Mouse (Mus musculus) lung, embryonic 14.5 days (tissue): Measurements from ENCODE around the gene Ubac1. TPM values are rescaled to one million over a fixed set of nuclear protein-coding genes. Genes with fewer than 3 reads are reported as not detected.
A peak's percentile ranks its signal among the peaks of the same experiment; 100 is the strongest.

Experiments used
- ATAC-seq: fragments of 200-750 bp; cut with Nextera tagmentation; 2 replicates; pipeline ENCODE4 v1.8.0; 2017; ENCODE audit warnings: mild to moderate bottlenecking, moderate TSS enrichment, moderate library complexity; ENCODE audit not compliant: insufficient read depth
- DNase-seq: peaks from one replicate; pipeline ENCODE4 v3.0.0-alpha.2; 2015
- H3K27ac ChIP-seq: fragments of 300-500 bp; sonication (generic); 2 replicates; pipeline ENCODE4 v1.5.1; 2014; ENCODE audit warnings: low read depth, mild to moderate bottlenecking, moderate library complexity
- H3K27me3 ChIP-seq: fragments of 300-500 bp; sonication (generic); 2 replicates; pipeline ENCODE4 v1.6.1; 2014; ENCODE audit warnings: low read length, control low read depth; ENCODE audit not compliant: insufficient read depth
- H3K36me3 ChIP-seq: fragments of 300-500 bp; sonication (generic); 2 replicates; pipeline ENCODE4 v1.6.1; 2014; ENCODE audit warnings: control low read depth; ENCODE audit not compliant: insufficient read depth
- H3K4me1 ChIP-seq: fragments of 300-500 bp; sonication (generic); 2 replicates; pipeline ENCODE4 v1.6.1; 2014; ENCODE audit warnings: antibody characterized with exemption, control low read depth; ENCODE audit not compliant: insufficient read depth
- H3K4me2 ChIP-seq: fragments of 300-500 bp; sonication (generic); 2 replicates; pipeline ENCODE4 v1.6.1; 2014; ENCODE audit warnings: mild to moderate bottlenecking
- H3K4me3 ChIP-seq: fragments of 300-500 bp; sonication (generic); 2 replicates; pipeline ENCODE4 v1.5.1; 2014; ENCODE audit warnings: low read depth, low read length
- H3K9ac ChIP-seq: fragments of 300-500 bp; sonication (generic); 2 replicates; pipeline ENCODE4 v1.6.1; 2014
- H3K9me3 ChIP-seq: fragments of 300-500 bp; sonication (generic); 2 replicates; pipeline ENCODE4 v1.6.1; 2016; ENCODE audit warnings: low read depth, low read length, control low read depth
- CTCF ChIP-seq: IDR thresholded peaks from 2 replicates; pipeline ENCODE4 v1.5.1; 2016; ENCODE audit warnings: antibody characterized with exemption, low read depth
- WGBS: fragments of 180-500 bp; shearing (Covaris S2); extraction: QIAGEN DNeasy Blood & Tissue Kit; methylation state at CpG from one replicate; pipeline ENCODE4 v1.1.7; 2014; 5-methylcytosine and 5-hydroxymethylcytosine counted together
- polyA plus RNA-seq: library from polyadenylated mRNA; unstranded; fragments of >200 nt; fragmentation: Nextera tagmentation; extraction: Ambion mirVana; gene quantifications from 2 replicates; pipeline ENCODE4 v1.2.1, GENCODE M21; 2014

Gene Ubac1
- polyA plus RNA-seq, 1 experiment from 2014 or later = 80.8 TPM

- no peak overlapping the region for H3K9ac ChIP-seq
- H3K4me2 ChIP-seq = no peak overlapping the region
- WGBS = 66% methylated on average over 5 of the region's 5 CpGs
- no peaks in the 10 kb centered on the region for H3K36me3 ChIP-seq
- H3K4me1 ChIP-seq = peaks cover 2% of the 10 kb centered on the region
- H3K27me3 ChIP-seq = no peaks in the 10 kb centered on the region
- H3K27ac ChIP-seq = no peak overlapping the region
- ATAC-seq = no peak
- H3K4me3 ChIP-seq = no peak overlapping the region
- no peaks in the 10 kb centered on the region for H3K9me3 ChIP-seq
- DNase-seq = no peak
- TF ChIP-seq CTCF = no peak
Observed at GRCm38 (mm10) chr2:25986601-25987000, 34.9 kb downstream of the Ubac1 start.

GRCm38 (mm10) chr2:25983159-25983907 lies 38.2 kb downstream of the Ubac1 start, which contains the start of gene Camsap1:
TSS of gene Camsap1 (minus strand) at chr2:25983282.
- peak; percentile 99 for DNase-seq
- Histone ChIP-seq H3K9me3 (no peaks in the 10 kb centered on the region), H3K27me3 (no peaks in the 10 kb centered on the region), H3K4me2 (peak within 1 kb of the TSS; percentile 79), H3K4me3 (peak within 1 kb of the TSS; percentile 94), H3K27ac (peak within 1 kb of the TSS; percentile 83), H3K9ac (peak within 1 kb of the TSS; percentile 95), H3K4me1 (peaks cover 8% of the 10 kb centered on the region), H3K36me3 (peaks cover 8% of the 10 kb centered on the region; the same call in 1 of the 2 replicates)
- WGBS = under 1% methylated on average over 53 of the region's 64 CpGs
- peak; percentile 98 for ATAC-seq
- TF ChIP-seq CTCF = no peak

- Histone ChIP-seq H3K36me3 (peaks cover 8% of the 10 kb centered on the region; the same call in 1 of the 2 replicates), H3K27me3 (no peaks in the 10 kb centered on the region), H3K4me3 (peak overlapping the region; percentile 94), H3K4me2 (peak overlapping the region; percentile 79), H3K9ac (peak overlapping the region; percentile 95), H3K9me3 (no peaks in the 10 kb centered on the region), H3K4me1 (peaks cover 8% of the 10 kb centered on the region), H3K27ac (peak overlapping the region; percentile 83)
- TF ChIP-seq CTCF = no peak
- DNase-seq (peak; percentile 28), ATAC-seq (peak; percentile 19)
- under 1% methylated on average over 75 of the region's 76 CpGs for WGBS
Observed at GRCm38 (mm10) chr2:25982426-25983091, 39.0 kb downstream of the Ubac1 start.

GRCm38 (mm10) chr2:25982052-25982425 lies 39.5 kb downstream of the Ubac1 start:
- no peak for TF ChIP-seq CTCF

GRCm38 (mm10) chr2:25978997-25979396 lies 42.5 kb downstream of the Ubac1 start:
- peak overlapping the region; percentile 24; the same call in 1 of the 2 replicates for H3K27ac ChIP-seq
- H3K27me3 ChIP-seq = no peaks in the 10 kb centered on the region
- H3K4me3 ChIP-seq = no peak overlapping the region
- H3K4me1 ChIP-seq = peaks cover 8% of the 10 kb centered on the region
- whole genome bisulfite sequencing = 71% methylated on average over 4 of the region's 4 CpGs
- H3K4me2 ChIP-seq = no peak overlapping the region
- ATAC-seq = no peak
- H3K9ac ChIP-seq = no peak overlapping the region
- no peaks in the 10 kb centered on the region for H3K9me3 ChIP-seq
- TF ChIP-seq CTCF = no peak
- H3K36me3 ChIP-seq = peaks cover 8% of the 10 kb centered on the region; the same call in 1 of the 2 replicates
- no peak for DNase-seq

More at GRCm38 (mm10) chr2:25982052-25982425, 39.5 kb downstream of the Ubac1 start:
- 0% methylated on average over 16 of the region's 16 CpGs for WGBS
- ATAC-seq = no peak
- Histone ChIP-seq H3K27me3 (no peaks in the 10 kb centered on the region), H3K27ac (no peak overlapping the region), H3K4me2 (peak overlapping the region; percentile 79), H3K36me3 (peaks cover 8% of the 10 kb centered on the region; the same call in 1 of the 2 replicates), H3K9me3 (no peaks in the 10 kb centered on the region), H3K9ac (peak overlapping the region; percentile 95), H3K4me1 (peaks cover 8% of the 10 kb centered on the region), H3K4me3 (peak overlapping the region; percentile 94)
- DNase-seq = peak; percentile 27

- Histone ChIP-seq H3K9ac (no peak overlapping the region), H3K27me3 (no peaks in the 10 kb centered on the region), H3K9me3 (no peaks in the 10 kb centered on the region), H3K36me3 (peaks cover 18% of the 10 kb centered on the region), H3K4me2 (no peak overlapping the region), H3K4me3 (no peak overlapping the region), H3K27ac (no peak overlapping the region), H3K4me1 (peaks cover 8% of the 10 kb centered on the region)
- WGBS = 50% methylated on average over 7 of the region's 7 CpGs
- no peak for TF ChIP-seq CTCF
- DNase-seq (no peak), ATAC-seq (no peak)
Observed at GRCm38 (mm10) chr2:25977587-25978239, 43.8 kb downstream of the Ubac1 start.
